Mouse (Mus musculus): Measurements from ENCODE around the gene Xxylt1. TPM values are rescaled to one million over a fixed set of nuclear protein-coding genes. Genes with fewer than 3 reads are reported as not detected.

Xxylt1 gene
- polyA plus RNA-seq, 1 experiment: 16.8 TPM

DNA sequence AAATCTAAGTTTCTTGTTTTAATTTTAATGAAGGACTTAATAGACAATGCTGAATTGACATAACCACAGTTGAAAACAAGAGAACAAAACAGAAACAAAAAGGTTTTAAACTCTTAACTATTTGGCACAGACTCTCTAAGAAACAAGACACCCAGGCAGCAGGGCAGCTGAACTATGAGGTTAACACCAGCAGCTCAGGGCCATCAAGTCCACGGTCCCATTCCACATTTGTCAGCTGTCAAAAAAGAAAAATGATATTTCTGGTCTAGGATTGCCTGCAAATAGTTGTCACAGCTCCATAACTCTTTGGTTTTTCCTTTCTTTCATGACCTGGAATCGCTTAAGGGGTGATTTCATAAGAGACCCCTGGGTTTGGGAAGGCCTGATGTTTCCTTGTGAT is 64.6 kb downstream of the Xxylt1 start:
- no peaks in the 10 kb centered on the region for H3K4me1 ChIP-seq (ENCODE audit: control insufficient read depth, insufficient read depth, low read length)
- TF ChIP-seq CTCF (conservative IDR thresholded peaks at IDR 0.05; ENCODE audit: insufficient read depth, insufficient read length, low read depth, low read length) (no peak), POLR2A (IDR thresholded peaks at IDR 0.05; ENCODE audit: low read depth, low read length) (no peak)
- DNase-seq: no peak
- 69% methylated on average over 2 of the region's 2 CpGs for WGBS
- H3K27ac ChIP-seq (ENCODE audit: insufficient read depth, low read depth, low read length): no peak overlapping the region
- no peak overlapping the region for H3K4me3 ChIP-seq (ENCODE audit: insufficient read depth, low read depth, low read length)
- no peaks in the 10 kb centered on the region for H3K36me3 ChIP-seq (ENCODE audit: control insufficient read depth, insufficient read depth, low read length)
- no peaks in the 10 kb centered on the region for H3K27me3 ChIP-seq (replicated peaks; ENCODE audit: control insufficient read depth, insufficient read depth, low read length)

DNA sequence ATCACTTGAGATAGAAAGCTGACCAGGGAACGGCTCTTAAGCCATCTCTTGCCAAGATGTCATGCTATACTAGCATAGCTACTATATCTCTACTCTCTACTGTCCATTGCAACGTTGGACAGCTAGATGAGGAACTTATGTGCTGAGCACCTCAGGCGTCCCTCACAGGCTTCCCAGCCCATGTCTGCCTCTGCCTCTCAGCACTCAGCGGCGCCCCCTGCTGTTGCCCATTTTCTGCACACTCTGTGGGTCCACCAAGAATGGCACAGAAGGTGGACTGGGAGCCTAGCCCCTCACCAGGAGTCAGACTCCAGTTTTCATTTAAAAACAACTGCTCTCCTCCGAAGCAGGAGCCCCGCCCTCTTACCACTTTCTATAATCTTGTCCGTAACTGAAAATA is 65.1 kb downstream of the Xxylt1 start:
- 76% methylated on average over 8 of the region's 8 CpGs for WGBS
- Histone ChIP-seq H3K27ac (ENCODE audit: insufficient read depth, low read depth, low read length) (no peak overlapping the region), H3K27me3 (replicated peaks; ENCODE audit: control insufficient read depth, insufficient read depth, low read length) (no peaks in the 10 kb centered on the region), H3K4me3 (ENCODE audit: insufficient read depth, low read depth, low read length) (no peak overlapping the region), H3K36me3 (ENCODE audit: control insufficient read depth, insufficient read depth, low read length) (no peaks in the 10 kb centered on the region), H3K4me1 (ENCODE audit: control insufficient read depth, insufficient read depth, low read length) (no peaks in the 10 kb centered on the region)
- no peak for DNase-seq
- no peak for TF ChIP-seq POLR2A (IDR thresholded peaks at IDR 0.05; ENCODE audit: low read depth, low read length)
- peak; percentile 61 for TF ChIP-seq CTCF (conservative IDR thresholded peaks at IDR 0.05; ENCODE audit: insufficient read depth, insufficient read length, low read depth, low read length)

DNA sequence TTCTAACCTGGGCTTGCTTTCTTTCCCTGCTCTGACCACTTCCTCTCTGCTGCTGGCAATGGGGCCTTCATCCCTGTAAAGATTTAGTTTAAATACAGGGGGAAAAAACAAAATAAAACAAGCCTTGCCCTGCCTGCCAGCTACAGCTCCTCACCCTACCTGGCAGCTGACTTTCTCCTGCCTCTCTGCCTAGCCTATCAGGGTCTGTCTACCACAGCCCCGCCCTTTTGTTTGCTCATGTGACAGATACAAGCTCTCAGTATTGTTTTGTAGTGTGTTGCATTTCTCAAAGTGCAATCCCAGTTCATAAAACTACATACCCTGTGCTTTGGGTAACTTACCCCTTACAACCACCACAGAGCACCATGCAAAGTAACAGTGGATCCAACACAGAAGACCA is 66.0 kb downstream of the Xxylt1 start:
- H3K27ac ChIP-seq (ENCODE audit: insufficient read depth, low read depth, low read length): no peak overlapping the region
- WGBS: 100% methylated on average over 1 of the region's 1 CpGs

DNA sequence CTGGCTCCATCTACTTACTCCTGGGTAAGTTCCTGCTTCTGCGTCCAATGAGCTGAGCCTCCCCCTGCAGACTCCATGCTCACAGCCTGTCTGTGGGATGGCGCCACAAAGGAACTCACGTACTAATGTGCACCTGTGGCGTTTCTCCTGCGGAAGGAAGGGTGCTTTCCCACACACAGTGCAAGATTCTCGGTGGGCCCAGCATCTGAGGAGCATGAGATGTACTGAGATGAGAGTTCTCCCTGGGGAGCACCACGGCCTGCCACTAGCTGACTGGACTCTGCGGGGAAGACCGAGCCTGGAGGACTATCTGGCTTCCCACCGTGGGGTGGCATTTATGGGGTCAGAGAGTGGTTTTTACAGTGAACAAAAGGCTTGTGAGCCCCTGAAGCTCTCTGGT is 69.0 kb downstream of the Xxylt1 start:
- no peak for DNase-seq
- TF ChIP-seq POLR2A (IDR thresholded peaks at IDR 0.05; ENCODE audit: low read depth, low read length) (no peak), CTCF (conservative IDR thresholded peaks at IDR 0.05; ENCODE audit: insufficient read depth, insufficient read length, low read depth, low read length) (no peak)
- Histone ChIP-seq H3K36me3 (ENCODE audit: control insufficient read depth, insufficient read depth, low read length) (no peaks in the 10 kb centered on the region), H3K4me1 (ENCODE audit: control insufficient read depth, insufficient read depth, low read length) (no peaks in the 10 kb centered on the region), H3K27me3 (replicated peaks; ENCODE audit: control insufficient read depth, insufficient read depth, low read length) (no peaks in the 10 kb centered on the region), H3K4me3 (ENCODE audit: insufficient read depth, low read depth, low read length) (no peak overlapping the region), H3K27ac (ENCODE audit: insufficient read depth, low read depth, low read length) (no peak overlapping the region)
- 95% methylated on average over 10 of the region's 10 CpGs for WGBS

More for the DNA sequence above, 66.0 kb downstream of the Xxylt1 start:
- no peaks in the 10 kb centered on the region for H3K4me1 ChIP-seq (ENCODE audit: control insufficient read depth, insufficient read depth, low read length)
- H3K27me3 ChIP-seq (replicated peaks; ENCODE audit: control insufficient read depth, insufficient read depth, low read length): no peaks in the 10 kb centered on the region
- H3K36me3 ChIP-seq (ENCODE audit: control insufficient read depth, insufficient read depth, low read length): no peaks in the 10 kb centered on the region
- no peak for TF ChIP-seq POLR2A (IDR thresholded peaks at IDR 0.05; ENCODE audit: low read depth, low read length)
- no peak for TF ChIP-seq CTCF (conservative IDR thresholded peaks at IDR 0.05; ENCODE audit: insufficient read depth, insufficient read length, low read depth, low read length)
- H3K4me3 ChIP-seq (ENCODE audit: insufficient read depth, low read depth, low read length): no peak overlapping the region
- DNase-seq: no peak

DNA sequence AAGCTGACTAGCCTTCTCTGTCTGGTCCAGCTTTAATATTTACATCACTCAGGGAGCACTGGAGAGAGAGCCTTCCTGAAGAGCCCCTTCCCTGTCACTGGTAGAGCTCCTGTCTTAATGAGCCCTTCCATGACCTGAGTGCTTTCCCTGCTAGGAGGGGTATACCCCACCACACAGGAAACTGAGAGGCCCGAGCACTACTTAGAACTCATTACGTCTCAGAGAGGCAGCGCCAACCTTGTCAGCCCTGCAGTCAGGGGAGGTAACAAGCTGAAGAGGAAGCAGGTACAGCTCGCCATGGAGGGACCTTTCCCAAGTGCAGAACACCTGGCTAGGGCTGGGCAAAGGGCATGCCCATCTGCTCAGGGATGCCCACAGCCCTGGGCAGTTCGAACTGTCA is 70.8 kb downstream of the Xxylt1 start:
- TF ChIP-seq POLR2A (IDR thresholded peaks at IDR 0.05; ENCODE audit: low read depth, low read length) (no peak), CTCF (conservative IDR thresholded peaks at IDR 0.05; ENCODE audit: insufficient read depth, insufficient read length, low read depth, low read length) (no peak)
- 87% methylated on average over 5 of the region's 5 CpGs for WGBS
- no peak for DNase-seq
- Histone ChIP-seq H3K4me3 (ENCODE audit: insufficient read depth, low read depth, low read length) (no peak overlapping the region), H3K27me3 (replicated peaks; ENCODE audit: control insufficient read depth, insufficient read depth, low read length) (no peaks in the 10 kb centered on the region), H3K27ac (ENCODE audit: insufficient read depth, low read depth, low read length) (no peak overlapping the region), H3K36me3 (ENCODE audit: control insufficient read depth, insufficient read depth, low read length) (no peaks in the 10 kb centered on the region), H3K4me1 (ENCODE audit: control insufficient read depth, insufficient read depth, low read length) (peaks cover 1% of the 10 kb centered on the region; the same call in 1 of the 2 replicates)

DNA sequence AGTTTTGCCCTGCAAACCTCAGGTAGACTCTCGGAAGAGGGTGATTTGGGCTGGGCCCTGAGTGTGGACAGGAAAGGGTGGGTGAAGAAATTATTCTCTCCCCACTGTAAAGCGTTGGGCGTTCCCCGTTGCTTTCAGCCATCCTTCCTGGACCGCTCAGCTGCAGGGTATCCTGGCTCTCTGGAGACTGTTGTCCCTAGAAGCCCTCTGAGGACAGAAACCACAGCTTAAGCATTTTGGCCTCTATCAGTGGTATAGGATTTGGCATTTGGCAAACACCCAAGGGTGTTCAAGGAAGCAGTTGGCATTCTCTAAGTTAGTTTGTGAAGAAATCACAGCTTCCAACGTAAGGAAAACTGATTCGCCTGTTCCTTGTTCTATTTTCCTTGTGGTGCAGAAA is 72.9 kb downstream of the Xxylt1 start:
- peaks cover 9% of the 10 kb centered on the region for H3K4me1 ChIP-seq (ENCODE audit: control insufficient read depth, insufficient read depth, low read length)
- H3K4me3 ChIP-seq (ENCODE audit: insufficient read depth, low read depth, low read length): no peak overlapping the region
- peak overlapping the region; percentile 58; the same call in 1 of the 2 replicates for H3K27ac ChIP-seq (ENCODE audit: insufficient read depth, low read depth, low read length)
- DNase-seq: peak; percentile 46
- WGBS: 77% methylated on average over 7 of the region's 7 CpGs
- H3K27me3 ChIP-seq (replicated peaks; ENCODE audit: control insufficient read depth, insufficient read depth, low read length): no peaks in the 10 kb centered on the region
- TF ChIP-seq CTCF (conservative IDR thresholded peaks at IDR 0.05; ENCODE audit: insufficient read depth, insufficient read length, low read depth, low read length) (no peak), POLR2A (IDR thresholded peaks at IDR 0.05; ENCODE audit: low read depth, low read length) (no peak)
- no peaks in the 10 kb centered on the region for H3K36me3 ChIP-seq (ENCODE audit: control insufficient read depth, insufficient read depth, low read length)

DNA sequence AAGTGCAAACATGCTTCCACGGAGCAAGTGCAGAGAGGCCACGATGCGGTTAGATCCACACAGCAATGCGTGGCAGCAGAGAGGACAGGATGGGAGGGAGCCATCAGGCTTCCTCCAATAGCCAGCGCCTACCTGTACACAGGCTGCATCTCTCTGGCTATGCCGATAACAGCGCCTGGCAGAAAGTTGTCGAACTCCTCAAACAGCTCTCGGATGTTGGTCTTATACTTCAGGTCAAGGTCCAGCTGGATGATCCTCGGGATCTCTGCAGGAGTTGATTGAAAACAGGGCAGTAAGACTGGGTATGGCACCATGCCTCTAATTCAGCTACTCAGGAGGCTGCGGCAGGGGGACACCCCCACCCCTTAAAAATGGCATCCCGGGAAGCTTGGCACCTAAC is 73.7 kb downstream of the Xxylt1 start:
- Histone ChIP-seq H3K36me3 (ENCODE audit: control insufficient read depth, insufficient read depth, low read length) (no peaks in the 10 kb centered on the region), H3K4me1 (ENCODE audit: control insufficient read depth, insufficient read depth, low read length) (peaks cover 15% of the 10 kb centered on the region), H3K4me3 (ENCODE audit: insufficient read depth, low read depth, low read length) (no peak overlapping the region), H3K27ac (ENCODE audit: insufficient read depth, low read depth, low read length) (no peak overlapping the region), H3K27me3 (replicated peaks; ENCODE audit: control insufficient read depth, insufficient read depth, low read length) (no peaks in the 10 kb centered on the region)
- DNase-seq: peak; percentile 33
- TF ChIP-seq CTCF (conservative IDR thresholded peaks at IDR 0.05; ENCODE audit: insufficient read depth, insufficient read length, low read depth, low read length) (no peak), POLR2A (IDR thresholded peaks at IDR 0.05; ENCODE audit: low read depth, low read length) (no peak)
- 83% methylated on average over 12 of the region's 12 CpGs for WGBS

Data from kidney, adult 2 months (tissue).